Mouse (Mus musculus) layer of hippocampus, postnatal 36 days (tissue): ENCODE measurements around the gene Naa35. TPM values are rescaled to one million over a fixed set of nuclear protein-coding genes. Genes with fewer than 3 reads are reported as not detected.
"Not testable (repeated sequence)": the region's sequence is repeated elsewhere in the genome, so short reads cannot be mapped to it uniquely, and the experiment has no call there.

Experiments
- DNase-seq, 2 experiments: peaks; one replicate each; pipeline ENCODE4 v3.0.0; 2022
- total RNA-seq, 2 experiments: library from RNA; stranded (reverse); gene quantifications; 2 replicates each; pipeline ENCODE4 v1.2.3; 2021

The Naa35 gene
- total RNA-seq, 2 experiments from 2014 or later: 104 to 106 TPM

GRCm38 (mm10) chr13:59580954-59581353 lies 4.1 kb upstream of the Naa35 start:
- DNase-seq: no peak

GRCm38 (mm10) chr13:59584481-59584880 lies 578 bp upstream of the Naa35 start:
- peak; percentile 28 to 39 for DNase-seq

- DNase-seq: peak in 1 of 2 experiments; percentile 26
Observed at GRCm38 (mm10) chr13:59585648-59586005, 568 bp downstream of the Naa35 start.

- no peak for DNase-seq
Observed at GRCm38 (mm10) chr13:59587201-59587600, 2.1 kb downstream of the Naa35 start.

- DNase-seq: no peak
Observed at GRCm38 (mm10) chr13:59589672-59590071, 4.6 kb downstream of the Naa35 start.

GRCm38 (mm10) chr13:59590691-59591090 lies 5.6 kb downstream of the Naa35 start:
- no peak for DNase-seq

GRCm38 (mm10) chr13:59592058-59592457 lies 7.0 kb downstream of the Naa35 start:
- not testable (repeated sequence) for DNase-seq

- no peak for DNase-seq
Observed at GRCm38 (mm10) chr13:59592630-59593029, 7.6 kb downstream of the Naa35 start.

GRCm38 (mm10) chr13:59603096-59603495 lies 18.0 kb downstream of the Naa35 start:
- no peak for DNase-seq

GRCm38 (mm10) chr13:59604511-59604910 lies 19.5 kb downstream of the Naa35 start:
- no peak for DNase-seq

- no peak for DNase-seq
Observed at GRCm38 (mm10) chr13:59605221-59605922, 20.3 kb downstream of the Naa35 start.

- no peak for DNase-seq
Observed at GRCm38 (mm10) chr13:59609885-59610284, 24.8 kb downstream of the Naa35 start.

GRCm38 (mm10) chr13:59610437-59610836 lies 25.4 kb downstream of the Naa35 start:
- DNase-seq: no peak

- no peak for DNase-seq
Observed at GRCm38 (mm10) chr13:59613868-59614267, 28.8 kb downstream of the Naa35 start.

GRCm38 (mm10) chr13:59615152-59615551 lies 30.1 kb downstream of the Naa35 start:
- DNase-seq: no peak

- no peak for DNase-seq
Observed at GRCm38 (mm10) chr13:59615554-59615953, 30.5 kb downstream of the Naa35 start.

- DNase-seq: no peak
Observed at GRCm38 (mm10) chr13:59618463-59618862, 33.4 kb downstream of the Naa35 start.

GRCm38 (mm10) chr13:59621643-59622489 lies 36.8 kb downstream of the Naa35 start:
- no peak for DNase-seq

- no peak for DNase-seq
Observed at GRCm38 (mm10) chr13:59624389-59624788, 39.3 kb downstream of the Naa35 start.

- DNase-seq: no peak
Observed at GRCm38 (mm10) chr13:59624903-59625302, 39.8 kb downstream of the Naa35 start.

GRCm38 (mm10) chr13:59626739-59627138 lies 41.7 kb downstream of the Naa35 start:
- DNase-seq: no peak

GRCm38 (mm10) chr13:59634637-59635036 lies 49.6 kb downstream of the Naa35 start:
- DNase-seq: no peak

- no peak for DNase-seq
Observed at GRCm38 (mm10) chr13:59637800-59638199, 52.7 kb downstream of the Naa35 start.
